Mouse (Mus musculus) thymus, adult 2 months (tissue): ENCODE data around the gene Zfhx3.

ENCODE experiments used
- CTCF ChIP-seq: fragments of 200-500 bp; IDR thresholded peaks from 2 replicates; pipeline ENCODE4 v1.5.1; 2012; ENCODE audit warnings: mild to moderate bottlenecking, control low read depth, low read length, moderate library complexity, borderline replicate concordance; ENCODE audit not compliant: control insufficient read depth, poor library complexity, insufficient read depth; ENCODE audit errors: extremely low read depth
- POLR2A ChIP-seq: fragments of 200-500 bp; IDR thresholded peaks from 2 replicates; pipeline ENCODE4 v1.6.1; 2012; ENCODE audit warnings: mild to moderate bottlenecking, low read length, control low read depth, moderate library complexity; ENCODE audit not compliant: control insufficient read depth, poor library complexity, insufficient read depth; ENCODE audit errors: extremely low read depth

DNA sequence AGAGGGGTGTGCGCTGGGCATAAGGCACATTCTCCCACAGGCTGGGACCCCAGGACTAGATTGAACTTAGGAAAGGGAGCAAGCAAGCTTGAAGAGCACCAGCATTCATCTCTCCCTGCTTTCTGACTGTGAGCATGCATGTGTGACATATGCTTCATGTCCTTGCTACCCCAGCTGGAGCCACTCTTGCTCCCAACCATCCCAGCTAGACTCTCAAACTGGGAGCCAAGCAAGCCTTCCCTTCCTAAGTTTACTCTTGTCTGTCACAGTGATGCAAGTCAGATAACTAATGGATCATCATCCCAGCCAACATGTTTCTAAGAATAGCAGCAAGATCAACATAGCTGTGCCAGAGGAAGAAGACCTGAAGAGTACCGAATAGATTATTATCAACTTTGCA, 335.5 kb downstream of the Zfhx3 start:
- TF ChIP-seq POLR2A (no peak), CTCF (no peak)
